Mouse (Mus musculus): ENCODE results near the gene Hikeshi.

- TF ChIP-seq CTCF (IDR thresholded peaks at IDR 0.05; ENCODE audit: borderline replicate concordance, insufficient read depth, low read depth, low read length) (peak; percentile 72; the same call in 1 of the 2 replicates), POLR2A (IDR thresholded peaks at IDR 0.05; ENCODE audit: borderline replicate concordance, insufficient read depth, low read length) (no peak)
Observed at GRCm38 (mm10) chr7:89907950-89908349, 33.1 kb downstream of the Hikeshi start.
